Mouse (Mus musculus) common myeloid progenitor, adult 5-6 weeks (primary cell): Measurements from ENCODE around the gene Drc7. TPM values are rescaled to one million over a fixed set of nuclear protein-coding genes. Genes with fewer than 3 reads are reported as not detected.

Experiments
- ATAC-seq: replicated peaks from 2 replicates; pipeline ENCODE4 v1.8.0; 2016; ENCODE audit warnings: low read depth, mild to moderate bottlenecking, moderate TSS enrichment, inconsistent platforms; ENCODE audit not compliant: poor library complexity, severe bottlenecking
- total RNA-seq: library from RNA; stranded (forward); fragments of 200-1000, 187-1606 nt; gene quantifications from 2 replicates; pipeline ENCODE4 v1.2.3, GENCODE M21; 2017

Gene Drc7
- total RNA-seq, 1 experiment from 2014 or later: 9.8 TPM

DNA sequence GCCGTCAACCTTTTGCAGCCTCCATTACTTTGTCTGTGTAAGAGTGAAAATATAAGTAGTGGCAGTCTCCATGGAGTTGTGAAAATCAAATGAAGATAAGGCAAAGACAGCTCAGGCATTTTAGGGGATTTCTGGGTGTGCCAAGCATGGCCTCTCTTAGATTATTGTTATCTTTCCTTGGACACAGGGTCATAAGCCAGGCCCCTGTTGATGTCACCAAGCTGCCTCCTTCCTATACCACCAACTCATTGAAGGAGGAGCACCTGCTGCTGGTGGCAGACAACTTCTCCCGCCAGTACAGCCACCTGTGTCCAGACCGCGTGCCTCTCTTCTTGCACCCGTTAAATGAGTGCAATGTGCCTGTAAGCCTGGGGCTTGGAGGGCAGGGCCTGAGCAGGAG is 1.5 kb downstream of the Drc7 start:
- ATAC-seq: no peak

DNA sequence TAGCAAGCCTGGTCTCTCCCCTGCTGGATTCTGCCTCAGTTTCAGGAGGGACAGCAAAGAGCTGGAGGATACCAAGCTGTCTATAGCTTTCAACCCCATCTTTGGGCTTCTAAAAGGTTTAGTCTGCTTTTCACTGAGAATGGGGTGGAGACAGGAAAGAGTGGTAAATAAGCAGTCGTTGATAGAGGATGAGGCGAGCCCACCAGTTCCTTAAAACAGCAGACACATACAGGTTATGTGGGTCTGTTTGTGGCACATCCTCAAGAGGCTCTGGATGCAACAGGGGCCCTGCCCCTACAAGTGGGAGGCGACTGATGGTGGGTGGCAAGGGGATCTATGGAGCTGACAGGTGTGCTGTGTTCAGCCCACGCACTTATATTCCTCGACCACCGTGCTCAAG is 3.8 kb downstream of the Drc7 start:
- peak; percentile 62 for ATAC-seq

DNA sequence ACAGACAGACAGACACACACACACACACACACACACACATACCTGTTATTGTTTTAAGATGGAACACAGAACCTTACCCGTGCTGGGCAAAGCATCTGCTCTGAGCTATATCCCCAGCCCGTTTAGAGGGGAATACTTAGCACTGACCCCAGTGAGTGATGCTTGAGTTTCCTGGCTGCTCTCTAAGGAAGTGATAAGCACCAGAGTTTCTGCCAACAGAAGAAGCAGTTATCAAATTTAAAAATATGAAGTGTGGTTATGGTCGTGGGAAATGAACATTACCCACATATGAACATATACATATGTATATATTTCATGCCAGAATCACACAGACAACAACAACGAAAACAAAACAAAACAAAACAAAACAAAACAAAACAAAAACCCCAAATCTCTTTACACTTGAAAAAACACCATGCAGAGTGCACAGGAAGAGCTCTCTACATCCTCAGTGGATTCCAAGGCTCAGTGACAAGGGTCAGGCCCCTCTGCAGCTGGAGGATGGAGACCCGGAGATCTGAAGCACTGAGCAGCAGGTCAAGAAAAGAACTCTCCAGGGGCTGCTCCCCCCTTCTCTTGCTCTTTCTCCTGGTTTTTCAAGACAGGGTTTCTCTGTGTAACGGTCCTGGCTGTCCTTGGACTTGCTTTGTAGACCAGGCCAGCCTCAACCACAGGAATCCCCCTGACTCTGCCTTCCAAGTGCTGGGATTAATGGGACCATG is 5.1 kb downstream of the Drc7 start:
- peak; percentile 15 for ATAC-seq

DNA sequence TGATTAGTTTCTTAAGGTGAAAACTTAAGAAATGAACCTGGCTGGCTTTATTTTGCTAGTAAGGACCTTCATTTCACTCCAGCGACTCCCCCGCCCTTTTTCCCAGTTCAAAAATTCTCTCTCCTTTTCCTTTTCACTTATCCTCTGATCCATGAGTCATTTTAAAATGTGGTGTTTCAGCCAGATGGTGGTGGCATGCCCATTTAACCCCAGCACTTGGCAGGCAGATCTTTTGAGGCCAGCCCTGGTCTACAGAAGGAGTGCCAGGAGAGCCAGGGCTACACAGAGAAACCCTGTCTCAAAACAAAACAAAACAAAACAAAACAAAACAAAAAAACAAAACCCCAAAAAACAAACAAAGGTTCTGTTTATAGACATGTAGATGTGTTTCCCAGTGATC is 9.6 kb downstream of the Drc7 start:
- no peak for ATAC-seq

DNA sequence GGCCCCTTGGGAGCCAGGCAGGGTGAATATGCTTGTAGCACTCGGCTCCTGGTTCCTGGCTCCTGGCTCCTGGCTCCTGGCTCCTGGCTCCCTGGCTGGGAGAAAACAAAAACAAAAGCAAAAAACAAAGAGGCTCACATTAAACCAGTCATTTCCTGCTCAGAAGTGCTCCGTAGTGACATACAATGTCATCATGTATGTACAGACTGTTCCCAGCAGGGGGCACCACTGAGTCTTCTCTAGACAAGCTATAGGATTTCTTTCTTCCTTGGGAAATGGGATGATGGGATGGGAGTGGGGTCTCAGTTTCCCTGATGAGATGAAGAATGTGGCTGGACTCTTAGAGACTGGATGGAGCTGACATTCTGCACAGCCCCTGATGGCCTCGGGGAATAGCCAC is 12.7 kb downstream of the Drc7 start:
- peak; percentile 79 for ATAC-seq

DNA sequence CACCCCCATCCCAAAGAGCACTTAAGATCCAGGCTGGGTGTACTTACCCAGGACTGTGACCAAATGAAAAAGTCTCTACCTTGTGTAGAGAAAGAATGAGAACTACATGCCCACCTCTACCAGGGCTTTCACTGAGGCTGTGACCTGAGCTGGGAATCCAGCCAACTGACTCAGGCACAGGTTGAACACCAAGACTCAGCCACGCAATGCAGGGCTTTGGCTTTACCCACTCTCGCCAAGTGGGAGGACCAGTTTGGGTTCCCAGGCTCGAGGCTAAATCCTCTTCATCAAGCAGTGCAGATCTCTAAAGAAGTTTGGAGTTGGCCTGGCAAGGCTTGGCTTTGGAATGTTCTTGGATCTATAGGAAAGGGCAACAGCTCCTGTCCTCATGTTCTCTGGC is 20.6 kb downstream of the Drc7 start:
- ATAC-seq: no peak

DNA sequence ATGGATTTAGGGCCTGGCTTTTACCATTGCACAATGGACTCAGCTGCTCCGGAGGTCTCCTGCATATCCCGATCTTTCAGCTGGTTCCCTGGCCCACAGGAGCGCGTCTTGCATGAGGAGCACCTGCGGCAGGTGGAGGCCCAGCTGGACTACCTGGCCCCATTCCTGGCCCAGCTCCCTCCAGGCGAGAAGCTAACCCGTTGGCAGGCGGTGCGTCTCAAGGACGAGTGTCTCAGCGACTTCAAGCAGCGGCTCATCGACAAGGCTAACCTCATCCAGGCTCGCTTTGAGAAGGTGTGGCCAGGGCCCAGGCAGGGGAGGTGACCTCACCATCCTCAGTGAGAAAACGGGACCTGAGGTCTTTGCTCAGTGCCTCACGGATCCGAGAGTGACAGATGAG is 21.2 kb downstream of the Drc7 start:
- ATAC-seq: no peak

DNA sequence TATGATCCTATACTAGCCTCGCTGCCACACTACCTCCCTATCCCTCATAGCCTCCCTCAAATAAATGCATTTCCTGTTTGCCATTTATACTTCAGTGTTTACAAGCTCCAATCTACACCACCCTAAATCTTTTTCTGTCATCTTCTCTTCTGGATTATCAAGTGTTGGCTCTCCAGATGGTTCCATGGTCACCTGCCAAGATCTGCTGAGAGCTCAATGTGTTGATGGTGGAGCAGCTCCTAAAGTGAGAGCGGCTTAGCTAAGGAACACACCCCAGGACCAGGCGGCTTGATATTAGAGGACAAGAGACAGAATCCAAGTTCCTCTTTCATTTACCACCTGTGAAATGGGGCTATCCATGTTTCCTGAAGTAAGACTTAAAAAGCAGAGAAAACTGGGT is 23.2 kb downstream of the Drc7 start:
- no peak for ATAC-seq

DNA sequence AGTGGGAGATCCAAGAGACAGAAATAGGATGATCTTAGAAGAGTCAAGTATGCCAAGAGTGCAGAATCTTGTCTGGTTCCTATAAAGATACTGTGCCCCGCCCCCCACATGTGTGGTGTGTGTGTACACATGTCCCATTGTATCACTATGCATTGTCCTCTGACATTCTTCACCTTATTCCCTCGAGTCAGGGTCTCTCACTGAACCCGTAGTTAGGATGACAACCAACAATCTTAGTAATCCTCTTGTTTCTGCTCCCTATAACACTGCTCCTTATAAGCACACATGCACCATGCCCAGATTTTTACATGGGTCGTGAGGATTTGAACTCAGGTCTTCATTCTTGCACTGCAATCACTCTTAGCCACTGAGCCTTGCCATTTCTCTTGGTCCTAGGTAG is 24.4 kb downstream of the Drc7 start:
- no peak for ATAC-seq

DNA sequence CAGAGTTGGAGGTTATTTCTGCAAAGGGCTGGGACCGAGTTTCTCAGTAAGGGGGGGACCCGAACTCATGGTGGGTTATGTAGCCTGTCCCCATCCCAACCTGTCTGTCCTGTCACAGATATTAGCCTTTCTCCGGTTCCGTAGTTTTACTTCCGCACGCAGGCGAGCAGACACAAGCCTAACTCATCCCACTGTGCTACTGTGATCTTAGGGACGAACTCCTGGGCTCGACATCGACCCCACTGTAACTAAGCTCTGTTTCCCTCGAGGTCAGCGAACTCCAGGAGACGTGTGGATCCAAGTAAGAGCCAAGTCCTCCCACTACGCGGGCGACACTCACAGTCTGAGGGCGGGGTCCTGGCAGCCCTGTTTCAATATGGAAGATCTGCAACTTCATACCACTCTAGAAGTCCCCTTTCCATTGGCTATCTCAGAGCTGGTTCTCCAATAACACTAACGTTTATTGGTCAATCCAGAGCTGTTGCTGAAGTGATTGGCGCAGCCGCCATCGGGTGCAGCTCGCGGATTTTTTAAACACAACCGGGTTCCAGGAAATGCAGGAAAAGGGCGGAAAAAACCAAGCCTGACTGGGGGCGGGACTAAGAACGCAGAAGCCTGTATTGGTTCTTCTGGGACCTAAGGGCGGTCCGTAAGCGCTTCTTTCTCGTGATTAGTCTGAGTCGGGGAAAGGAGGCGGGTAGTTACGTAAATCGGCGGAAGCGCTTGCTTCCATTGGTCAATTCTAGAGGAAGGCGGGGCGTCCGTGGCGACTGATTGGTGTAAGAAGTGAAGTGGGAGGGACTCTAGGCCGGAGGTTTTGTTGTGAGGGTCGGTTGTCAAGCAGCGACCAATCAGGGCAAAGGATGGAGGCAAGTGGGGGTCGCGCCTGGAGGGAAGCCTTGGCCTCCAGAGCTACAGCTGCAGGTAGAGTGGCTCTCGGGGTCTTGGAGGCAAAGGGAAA is 25.8 kb downstream of the Drc7 start, which contains the start of gene Katnb1:
TSS of gene Katnb1 (plus strand) at position 806 of the 961 bp plus-strand sequence.
- peak; percentile 86 for ATAC-seq

DNA sequence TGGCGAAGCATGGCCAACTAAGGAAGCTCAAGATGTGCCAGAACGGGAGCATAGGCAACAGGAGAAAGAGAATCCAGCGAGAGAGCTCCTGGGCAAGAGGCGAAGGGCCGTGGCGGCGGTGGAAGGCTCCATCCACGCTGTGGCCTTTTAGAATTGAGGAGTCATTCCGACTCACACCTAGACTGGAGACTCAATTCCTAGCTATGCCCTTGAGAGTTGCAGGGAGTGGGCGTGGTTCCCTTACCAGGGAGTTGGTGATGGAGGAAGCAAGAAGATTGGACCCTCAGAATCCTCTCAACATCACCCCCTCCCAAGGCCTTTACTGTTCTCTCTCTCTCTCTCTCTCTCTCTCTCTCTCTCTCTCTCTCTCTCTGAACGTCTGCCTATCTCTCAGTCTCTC is 26.7 kb downstream of the Drc7 start:
- no peak for ATAC-seq

DNA sequence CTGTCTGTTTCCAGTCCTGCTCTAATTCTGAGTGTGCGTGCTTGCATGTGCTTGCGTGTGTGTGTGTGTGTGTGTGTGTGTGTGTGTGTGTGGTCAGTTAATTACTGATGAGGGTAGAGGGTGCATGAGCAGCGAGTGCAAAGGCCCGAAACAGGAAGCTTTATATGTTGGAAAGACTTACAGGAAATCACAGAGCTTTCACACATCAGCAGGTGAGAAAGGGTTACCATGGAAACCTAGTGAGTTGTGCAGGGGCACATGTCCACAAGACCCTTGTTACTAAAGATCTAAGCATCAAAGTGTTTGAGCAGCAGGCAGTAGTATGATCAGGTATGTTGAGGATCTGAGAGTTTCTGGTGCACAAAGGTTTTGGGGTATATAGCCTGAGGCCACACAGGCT is 29.4 kb downstream of the Drc7 start:
- no peak for ATAC-seq

DNA sequence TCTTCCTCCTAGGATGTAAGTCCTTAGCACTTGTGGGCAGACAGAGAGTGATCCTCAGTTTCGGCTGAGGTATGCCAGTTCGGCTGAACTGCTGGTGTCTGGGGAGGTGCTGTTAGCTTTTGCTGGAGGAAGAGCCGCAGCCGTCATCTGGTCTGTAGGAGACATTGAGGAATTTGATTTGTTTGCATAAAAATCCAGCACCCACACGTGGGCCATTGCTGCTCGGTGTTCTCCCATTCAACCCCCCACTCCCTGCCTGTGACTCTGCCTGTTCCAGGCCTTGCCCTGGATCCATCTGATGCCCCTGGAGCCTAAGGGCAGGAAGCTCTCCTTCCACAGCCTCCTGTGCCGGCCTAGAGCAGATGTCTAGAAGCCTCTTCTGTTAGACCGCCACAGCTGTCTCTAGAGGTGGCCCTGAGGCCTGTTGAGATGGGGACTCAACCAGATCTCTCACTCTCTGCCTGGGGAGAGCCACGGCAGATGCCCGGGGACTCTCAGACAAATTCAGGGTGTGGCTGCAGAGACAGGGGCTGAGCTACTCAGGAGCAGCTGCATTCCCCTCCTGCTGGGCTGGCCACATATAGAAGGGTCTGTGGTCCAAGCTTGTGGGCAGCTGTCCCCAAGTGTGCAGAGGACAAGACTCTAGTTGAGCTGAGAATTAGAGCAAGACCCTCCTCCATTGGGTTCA is 30.0 kb downstream of the Drc7 start:
- ATAC-seq: no peak

DNA sequence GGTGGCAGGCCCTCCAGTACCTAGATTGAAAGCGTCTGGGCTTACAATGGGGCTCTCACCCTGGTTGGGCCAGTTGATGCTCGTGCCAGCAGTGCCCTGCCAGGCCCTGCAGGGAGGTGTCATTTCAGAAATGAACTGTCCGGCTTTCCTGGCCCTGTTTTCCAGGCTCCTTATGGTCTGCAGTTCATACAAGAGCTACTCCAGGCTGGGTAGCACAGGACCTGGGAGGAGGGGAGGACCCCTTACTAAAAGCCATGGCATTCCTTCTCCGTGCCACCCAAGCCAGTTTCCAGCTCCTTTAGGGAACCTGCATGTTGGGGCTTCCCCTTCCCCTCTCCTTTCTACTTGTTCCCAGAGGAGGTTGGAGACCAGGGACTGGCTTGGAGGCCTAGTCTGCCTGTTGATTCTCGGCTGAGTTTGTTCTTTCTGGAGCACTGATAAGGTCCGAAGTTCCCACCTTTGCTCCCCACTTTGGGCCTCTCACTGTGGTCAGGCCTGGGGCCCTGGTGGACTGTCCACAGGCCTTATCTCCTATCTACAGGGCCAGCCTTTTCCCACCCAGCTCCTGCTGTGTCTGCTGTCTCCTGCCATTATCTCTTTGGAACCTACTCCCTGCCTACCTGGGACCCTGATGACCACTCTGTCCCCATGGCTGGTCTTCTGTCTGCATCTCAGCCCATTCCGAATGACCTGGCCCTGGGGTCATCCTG is 30.7 kb downstream of the Drc7 start:
- ATAC-seq: no peak

DNA sequence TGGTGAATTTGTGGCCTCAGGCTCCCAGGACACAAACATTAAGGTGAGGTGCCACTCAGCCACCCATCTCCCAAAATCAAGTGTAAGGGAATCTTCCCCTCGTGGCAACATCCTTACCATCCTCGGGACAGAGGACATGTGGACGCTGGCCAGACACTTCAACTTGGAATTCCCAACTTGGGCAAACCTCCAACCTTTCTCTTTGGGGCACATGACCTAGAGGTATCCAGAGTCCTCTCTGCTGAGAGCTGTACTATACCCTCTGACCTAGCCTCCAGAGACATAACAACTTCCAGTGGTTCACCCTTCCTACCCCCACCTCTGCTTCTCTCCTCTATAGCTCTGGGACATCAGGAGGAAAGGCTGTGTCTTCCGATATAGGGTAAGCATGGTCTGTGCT is 38.7 kb downstream of the Drc7 start:
- no peak for ATAC-seq

DNA sequence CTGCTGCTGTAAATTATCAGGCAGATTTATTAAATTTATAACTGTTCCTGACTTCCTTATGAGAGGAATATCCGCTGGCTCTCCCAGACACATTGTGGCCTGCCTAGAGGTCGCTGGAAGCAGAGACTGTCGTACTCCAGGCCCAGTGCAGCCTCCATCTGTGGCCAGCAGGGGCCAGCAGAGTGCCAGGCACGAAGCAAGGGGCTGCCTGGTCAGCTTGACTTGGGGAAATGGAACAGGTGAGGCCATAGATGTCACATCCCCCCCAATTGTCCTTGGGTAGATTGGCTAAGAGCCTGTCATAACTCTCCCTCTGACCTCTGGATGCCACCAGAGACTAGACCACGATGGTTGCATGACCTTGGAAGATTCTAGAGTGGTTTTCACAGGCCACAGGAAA is 44.1 kb downstream of the Drc7 start:
- ATAC-seq: peak; percentile 82

DNA sequence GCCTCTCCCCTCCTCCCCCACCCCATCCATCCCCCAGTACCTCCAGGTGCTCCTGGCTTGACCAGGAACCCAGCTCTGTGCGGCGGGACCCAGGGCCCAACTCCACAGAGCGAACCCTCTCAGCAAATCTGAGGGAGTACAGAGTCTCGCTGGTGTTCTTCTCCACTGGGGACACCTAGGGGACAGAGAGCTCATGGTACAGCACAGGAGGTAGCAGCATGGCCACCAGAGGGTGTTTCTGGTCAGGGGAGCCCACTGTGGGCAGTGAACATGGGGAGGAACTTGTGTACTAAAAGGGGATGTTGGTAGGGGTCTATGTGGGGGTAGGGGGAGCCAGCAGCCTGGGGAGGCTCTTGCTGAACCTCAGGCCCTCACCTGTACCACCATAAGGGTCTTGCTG is 47.1 kb downstream of the Drc7 start:
- peak; percentile 46; the same call in 1 of the 2 replicates for ATAC-seq

DNA sequence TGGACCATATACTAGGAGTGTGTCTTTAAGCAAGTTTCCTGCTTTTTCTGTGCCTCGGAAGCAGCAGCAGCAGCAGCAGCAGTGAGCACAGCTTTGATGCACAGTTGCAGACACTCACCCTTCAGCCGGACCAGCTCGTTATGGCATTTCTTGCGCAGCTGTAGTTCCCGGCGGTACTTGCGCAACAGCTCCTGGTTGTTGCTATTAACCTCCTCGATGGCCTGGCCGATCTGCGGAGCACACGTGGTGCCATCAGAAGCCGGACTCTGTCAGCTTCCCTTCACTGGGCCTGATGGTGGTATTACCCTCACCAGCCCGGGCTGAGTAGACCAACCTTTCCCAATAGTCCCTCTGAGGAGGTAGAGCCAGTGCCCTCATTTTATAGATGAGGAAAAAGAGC is 52.4 kb downstream of the Drc7 start:
- ATAC-seq: peak; percentile 21; the same call in 1 of the 2 replicates

DNA sequence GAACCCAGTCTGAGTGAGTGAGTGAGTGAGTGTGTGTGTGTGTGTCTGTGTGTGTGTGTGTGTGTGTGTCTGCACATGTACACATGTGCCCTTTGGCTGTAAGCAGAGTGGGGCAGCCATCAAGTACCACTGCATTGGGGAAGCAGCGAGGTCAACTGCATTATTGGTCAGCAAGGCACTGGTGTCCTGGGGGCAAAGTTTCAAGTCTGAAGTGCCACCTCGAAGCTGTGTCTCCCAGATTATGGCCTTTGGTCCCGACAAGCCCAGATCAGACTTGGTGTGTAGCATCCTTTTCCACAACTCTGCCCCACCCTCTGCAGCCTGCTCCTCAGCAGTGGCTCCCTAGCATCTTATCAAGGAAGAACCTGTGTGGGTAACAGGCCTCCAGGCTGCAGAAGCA is 57.7 kb downstream of the Drc7 start:
- ATAC-seq: no peak

DNA sequence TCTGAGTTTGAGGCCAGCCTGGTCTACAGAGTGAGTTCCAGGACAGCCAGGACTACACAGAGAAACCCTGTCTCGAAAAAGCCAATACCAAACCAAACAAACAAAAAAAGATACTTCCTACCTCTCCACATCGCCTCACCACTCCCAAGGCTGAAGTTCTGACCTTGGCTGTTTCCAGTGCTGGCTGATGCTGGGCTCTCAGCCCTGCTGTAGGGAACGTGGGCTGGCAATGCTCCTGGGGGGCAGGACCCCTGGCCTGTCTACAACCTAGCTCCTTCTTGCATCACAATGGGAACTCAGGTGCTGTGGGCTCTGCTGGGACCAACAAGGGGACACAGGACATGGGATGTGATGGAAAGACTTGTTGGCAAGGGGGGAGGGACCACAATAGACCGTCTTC is 58.2 kb downstream of the Drc7 start:
- no peak for ATAC-seq
